ENCODE assay signal across 13 mouse cellular contexts in genomic region chr2:92052188-92052587, GRCm38 (mm10). TPM values are rescaled to one million over a fixed set of nuclear protein-coding genes. Genes with fewer than 3 reads are reported as not detected.
DNase-seq lines count a peak whose midpoint lies in the region; ATAC-seq and TF ChIP-seq lines count a peak whose summit lies in the region.
"Had no signal": no experiment of that assay in that cellular context is flagged by ENCODE, and none has a peak within 500 bp of the region (broad histone marks: within the 10 kb centered on the region; RNA-seq: fewer than 3 reads in every experiment).

No protein-coding gene starts in this region.

- no peak for ATAC-seq in embryonic facial prominence, embryonic 13.5 days (ENCODE audit: insufficient number of reproducible peaks, insufficient read depth, low FRiP score, low TSS enrichment, low read depth)
- ATAC-seq in hindbrain, embryonic 12.5 days (ENCODE audit: low FRiP score) = no peak
- ATAC-seq: midbrain, embryonic 15.5 days had no signal

- TF ChIP-seq POLR2A in embryonic fibroblast, embryonic 13.5 days (IDR thresholded peaks at IDR 0.05; ENCODE audit: low read depth, low read length) = no peak

- no peak overlapping the region for H3K4me3 ChIP-seq in embryonic facial prominence, embryonic 13.5 days
- H3K4me3 ChIP-seq in embryonic facial prominence, embryonic 10.5 days = no peak overlapping the region
- H3K4me3 ChIP-seq in embryonic fibroblast, embryonic 13.5 days (ENCODE audit: insufficient read depth, low read length) = no peak overlapping the region
- no peak overlapping the region for H3K4me3 ChIP-seq in hindbrain, embryonic 12.5 days
- H3K4me3 ChIP-seq: embryonic facial prominence, embryonic 12.5 days; heart, embryonic 15.5 days; liver, embryonic 15.5 days; midbrain, embryonic 15.5 days had no signal

- H3K9me3 ChIP-seq in embryonic facial prominence, embryonic 13.5 days = no peaks in the 10 kb centered on the region
- H3K9me3 ChIP-seq in embryonic facial prominence, embryonic 10.5 days = no peaks in the 10 kb centered on the region
- no peaks in the 10 kb centered on the region for H3K9me3 ChIP-seq in hindbrain, embryonic 12.5 days (replicated peaks)
- H3K9me3 ChIP-seq: embryonic facial prominence, embryonic 12.5 days; heart, embryonic 15.5 days; liver, embryonic 15.5 days; midbrain, embryonic 15.5 days had no signal

- 76% methylated on average over 8 of the region's 8 CpGs for WGBS in embryonic facial prominence, embryonic 13.5 days
- WGBS in embryonic facial prominence, embryonic 10.5 days = 87% methylated on average over 8 of the region's 8 CpGs
- 80% methylated on average over 8 of the region's 8 CpGs for WGBS in hindbrain, embryonic 12.5 days

- peak overlapping the region; percentile 55 for H3K27ac ChIP-seq in embryonic facial prominence, embryonic 13.5 days
- H3K27ac ChIP-seq in embryonic facial prominence, embryonic 10.5 days (replicated peaks) = no peak overlapping the region
- peak overlapping the region; percentile 66 for H3K27ac ChIP-seq in embryonic fibroblast, embryonic 13.5 days (ENCODE audit: insufficient read depth, low read length)
- H3K27ac ChIP-seq in hindbrain, embryonic 12.5 days = no peak overlapping the region
- H3K27ac ChIP-seq: embryonic facial prominence, embryonic 12.5 days; heart, embryonic 15.5 days; liver, embryonic 15.5 days; midbrain, embryonic 15.5 days had no signal

- peaks cover 6% of the 10 kb centered on the region; the same call in 1 of the 2 replicates for H3K27me3 ChIP-seq in embryonic facial prominence, embryonic 13.5 days
- H3K27me3 ChIP-seq in embryonic facial prominence, embryonic 10.5 days (replicated peaks; ENCODE audit: low read depth, poor library complexity, severe bottlenecking) = peaks cover 73% of the 10 kb centered on the region
- peaks cover 45% of the 10 kb centered on the region for H3K27me3 ChIP-seq in hindbrain, embryonic 12.5 days

- no peak overlapping the region for H3K4me2 ChIP-seq in embryonic facial prominence, embryonic 13.5 days
- no peak overlapping the region for H3K4me2 ChIP-seq in hindbrain, embryonic 12.5 days (replicated peaks)
- H3K4me2 ChIP-seq: embryonic facial prominence, embryonic 12.5 days; heart, embryonic 15.5 days; liver, embryonic 15.5 days; midbrain, embryonic 15.5 days had no signal

- TF ChIP-seq CTCF in embryonic fibroblast, embryonic 13.5 days (IDR thresholded peaks at IDR 0.05; ENCODE audit: borderline replicate concordance, insufficient read depth, low read length) = no peak

- H3K4me1 ChIP-seq in embryonic facial prominence, embryonic 13.5 days = peaks cover 26% of the 10 kb centered on the region
- peaks cover 16% of the 10 kb centered on the region for H3K4me1 ChIP-seq in embryonic facial prominence, embryonic 10.5 days
- H3K4me1 ChIP-seq in embryonic fibroblast, embryonic 13.5 days (ENCODE audit: control insufficient read depth, insufficient read depth, low read length) = peaks cover 14% of the 10 kb centered on the region
- H3K4me1 ChIP-seq in hindbrain, embryonic 12.5 days = peaks cover 12% of the 10 kb centered on the region; the same call in 1 of the 2 replicates

- H3K9ac ChIP-seq in embryonic facial prominence, embryonic 13.5 days = no peak overlapping the region
- no peak overlapping the region for H3K9ac ChIP-seq in hindbrain, embryonic 12.5 days
- H3K9ac ChIP-seq: embryonic facial prominence, embryonic 12.5 days; heart, embryonic 15.5 days; liver, embryonic 15.5 days; midbrain, embryonic 15.5 days had no signal

- DNase-seq in embryonic facial prominence, embryonic 10.5 days (ENCODE audit: low spot score) = no peak
- peak; percentile 68 for DNase-seq in 3134 (ENCODE audit: extremely low read depth, insufficient read length, low spot score)
- DNase-seq in layer of hippocampus, postnatal 25 days (ENCODE audit: extremely low spot score in 1 of 2, low spot score in 1 of 2) = peak; percentile 17 to 42
- DNase-seq in kidney, postnatal 10 days = no peak
- no peak for DNase-seq in spleen, postnatal 10 days (ENCODE audit: low spot score in 2 of 2)
- DNase-seq: kidney, adult 2 months had no signal

- no peaks in the 10 kb centered on the region for H3K36me3 ChIP-seq in embryonic facial prominence, embryonic 13.5 days
- no peaks in the 10 kb centered on the region for H3K36me3 ChIP-seq in embryonic facial prominence, embryonic 10.5 days (replicated peaks)
- H3K36me3 ChIP-seq in hindbrain, embryonic 12.5 days = no peaks in the 10 kb centered on the region
- H3K36me3 ChIP-seq: embryonic facial prominence, embryonic 12.5 days; heart, embryonic 15.5 days; liver, embryonic 15.5 days; midbrain, embryonic 15.5 days had no signal

RNA-seq across cellular contexts. Expression of gene Creb3l1, which starts 27.9 kb away (rescaled TPM):
- polyA plus RNA-seq in embryonic facial prominence, embryonic 13.5 days (2015; fragmentation: Nextera tagmentation; extraction: Ambion mirVana) = 11.6 and 13.4 TPM in 2 replicates
- 0.93 and 1.0 TPM in 2 replicates for polyA plus RNA-seq in embryonic facial prominence, embryonic 10.5 days (2016; fragmentation: Nextera tagmentation; extraction: Ambion mirVana)
- polyA plus RNA-seq in embryonic fibroblast, embryonic 13.5 days (2011; ENCODE audit: insufficient read length, low read depth, missing spikeins) = 101 and 119 TPM in 2 replicates
- 1 to 10 TPM; 4.0 to 4.6 TPM for total RNA-seq in layer of hippocampus, postnatal 25 days (2021)
- polyA plus RNA-seq in hindbrain, embryonic 12.5 days (2016; fragmentation: Nextera tagmentation; extraction: Ambion mirVana) = 2.1 and 2.9 TPM in 2 replicates

RNA-seq across cellular contexts. Expression of gene Phf21a, which starts 40.7 kb away (rescaled TPM):
- polyA plus RNA-seq in embryonic facial prominence, embryonic 13.5 days (2015; fragmentation: Nextera tagmentation; extraction: Ambion mirVana) = 46.5 and 49.6 TPM in 2 replicates
- 41.3 and 42.3 TPM in 2 replicates for polyA plus RNA-seq in embryonic facial prominence, embryonic 10.5 days (2016; fragmentation: Nextera tagmentation; extraction: Ambion mirVana)
- 76.2 and 89.7 TPM in 2 replicates for polyA plus RNA-seq in embryonic fibroblast, embryonic 13.5 days (2011; ENCODE audit: insufficient read length, low read depth, missing spikeins)
- total RNA-seq in layer of hippocampus, postnatal 25 days (2021) = 100 to 1,000 TPM in 1 of 2 experiments, 10 to 100 TPM in 1; 97.9 to 104 TPM
- polyA plus RNA-seq in hindbrain, embryonic 12.5 days (2016; fragmentation: Nextera tagmentation; extraction: Ambion mirVana) = 40.4 and 41.4 TPM in 2 replicates

Comparison
In these comparisons a context has a peak if more than half of its experiments do, and no peak if none do; other contexts are left out.
1. H3K27ac ChIP-seq: peak in embryonic facial prominence, embryonic 13.5 days (single experiment) and embryonic fibroblast, embryonic 13.5 days (single experiment); none in embryonic facial prominence, embryonic 10.5 days (single experiment) and hindbrain, embryonic 12.5 days (single experiment).
2. DNase-seq: peak in 3134 (single experiment) and layer of hippocampus, postnatal 25 days (2 of 2); none in embryonic facial prominence, embryonic 10.5 days (single experiment), kidney, postnatal 10 days (single experiment) and spleen, postnatal 10 days (0 of 2).